Mouse (Mus musculus) G1E (cell line): Measurements from ENCODE around the gene Ankfn1.

Source experiments
- CTCF ChIP-seq: IDR thresholded peaks from 2 replicates; pipeline ENCODE4 v1.5.1; 2012; ENCODE audit warnings: low read depth, low read length, inconsistent platforms, mixed read lengths
- GATA1 ChIP-seq: IDR thresholded peaks from 2 replicates; pipeline ENCODE4 v1.6.1; 2012; ENCODE audit warnings: borderline replicate concordance, low read length, inconsistent platforms, mixed read lengths
- POLR2AphosphoS5 ChIP-seq: IDR thresholded peaks from 2 replicates; pipeline ENCODE4 v1.6.1; 2012; ENCODE audit warnings: low read depth, low read length, inconsistent platforms; ENCODE audit not compliant: insufficient replicate concordance
- TAL1 ChIP-seq: conservative IDR thresholded peaks from 2 replicates; pipeline ENCODE4 v1.6.1; 2012; ENCODE audit warnings: low read depth, low read length, inconsistent platforms, mixed read lengths

GRCm38 (mm10) chr11:89718491-89718982 lies 58.9 kb downstream of the Ankfn1 start:
- TF ChIP-seq CTCF (no peak), TAL1 (no peak), GATA1 (no peak), POLR2AphosphoS5 (no peak)
